Mouse (Mus musculus): ENCODE results near the gene Acvr1c.

The Acvr1c gene

DNA sequence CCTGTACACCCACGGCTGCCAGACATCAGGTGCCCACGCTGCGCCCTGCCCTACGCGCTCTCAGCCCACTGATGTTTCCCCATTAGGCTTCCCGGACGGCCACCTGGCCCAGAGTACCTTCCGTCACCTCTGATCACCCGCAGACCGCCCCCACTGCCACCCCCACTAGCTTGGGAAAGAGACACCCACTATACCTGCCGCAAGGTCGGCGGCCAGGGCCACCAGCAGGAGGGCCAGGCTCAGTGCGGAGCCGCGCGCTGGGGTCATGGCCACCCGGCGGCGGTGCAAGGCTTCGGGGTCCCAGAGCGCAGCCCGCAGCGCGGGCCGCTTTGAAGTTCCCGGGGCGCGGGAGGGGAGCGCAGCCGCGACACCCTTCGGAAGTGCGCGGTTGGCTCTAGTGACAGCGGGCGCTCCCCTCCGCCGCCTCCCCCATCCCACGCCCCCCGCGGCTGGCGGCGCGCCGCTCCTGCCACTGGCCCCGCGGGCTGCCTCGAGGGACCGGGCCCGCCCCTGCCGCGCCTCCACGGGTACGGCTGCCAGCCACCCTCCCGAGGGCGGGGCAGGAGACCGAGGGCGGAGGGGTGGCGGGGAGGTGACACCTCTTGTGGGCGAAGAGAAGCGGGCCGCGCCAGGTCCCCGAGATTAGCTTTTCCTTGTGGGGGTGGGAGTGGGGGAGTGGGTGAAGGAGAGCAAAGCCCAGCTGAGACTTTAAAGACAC lies at the start of gene Acvr1c:
TSS of gene Acvr1c (minus strand) at position 482 of the 718 bp plus-strand sequence.
- DNase-seq (ENCODE audit: extremely low read depth, low read depth): no peak

GRCm38 (mm10) chr2:58403481-58403880 lies 45.8 kb upstream of the Acvr1c start:
- DNase-seq (ENCODE audit: extremely low read depth, low read depth): no peak

- DNase-seq (ENCODE audit: extremely low read depth, low read depth): no peak
These were observed 30.9 kb upstream of the Acvr1c start for GRCm38 (mm10) chr2:58388601-58389000.

- no peak for DNase-seq (ENCODE audit: extremely low read depth, low read depth)
These were observed 22.3 kb upstream of the Acvr1c start for GRCm38 (mm10) chr2:58380020-58380419.

GRCm38 (mm10) chr2:58379475-58379874 lies 21.8 kb upstream of the Acvr1c start:
- DNase-seq (ENCODE audit: extremely low read depth, low read depth): no peak

GRCm38 (mm10) chr2:58377417-58378130 lies 19.9 kb upstream of the Acvr1c start:
- DNase-seq (ENCODE audit: extremely low read depth, low read depth): no peak

- no peak for DNase-seq (ENCODE audit: extremely low read depth, low read depth)
These were observed 8.5 kb upstream of the Acvr1c start for GRCm38 (mm10) chr2:58366196-58366595.

DNA sequence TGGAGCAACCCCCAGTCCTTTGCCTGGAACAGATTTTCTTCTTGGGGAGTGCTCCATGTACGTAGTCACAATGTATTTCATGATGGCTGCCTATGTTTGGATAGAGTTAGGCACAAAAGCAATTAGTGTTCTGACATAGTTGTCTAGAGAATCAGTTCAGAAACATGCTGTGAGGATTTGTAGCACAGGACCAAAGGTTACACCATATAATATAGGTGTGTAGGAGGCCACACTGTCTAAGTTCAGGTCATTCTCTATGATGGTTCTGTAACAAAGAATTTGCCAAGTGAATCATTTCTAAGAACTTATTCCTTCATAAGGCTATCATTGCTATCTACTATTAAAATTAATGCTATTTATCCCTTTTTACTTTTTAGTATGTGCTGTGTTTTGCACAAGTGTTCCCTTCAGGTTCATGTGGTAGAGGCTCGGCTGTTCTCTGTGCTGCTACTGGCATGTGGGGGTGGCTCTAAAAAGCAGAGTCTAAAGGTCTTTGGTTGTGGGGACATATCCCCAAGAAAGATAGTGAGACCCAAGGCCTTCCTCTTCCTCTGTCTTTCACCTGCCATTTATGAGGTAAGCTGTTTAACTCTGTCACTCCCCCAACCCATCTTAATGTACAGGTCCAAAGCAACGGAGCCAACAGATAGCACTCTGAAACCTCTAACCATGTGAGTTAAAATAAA lies 3.8 kb upstream of the Acvr1c start:
- no peak for DNase-seq (ENCODE audit: extremely low read depth, low read depth)

- no peak for DNase-seq (ENCODE audit: extremely low read depth, low read depth)
These were observed 401 bp upstream of the Acvr1c start for GRCm38 (mm10) chr2:58358132-58358460.

GRCm38 (mm10) chr2:58357068-58357413 lies 654 bp downstream of the Acvr1c start:
- no peak for DNase-seq (ENCODE audit: extremely low read depth, low read depth)

- DNase-seq (ENCODE audit: extremely low read depth, low read depth): no peak
These were observed 3.3 kb downstream of the Acvr1c start for GRCm38 (mm10) chr2:58354389-58354788.

DNA sequence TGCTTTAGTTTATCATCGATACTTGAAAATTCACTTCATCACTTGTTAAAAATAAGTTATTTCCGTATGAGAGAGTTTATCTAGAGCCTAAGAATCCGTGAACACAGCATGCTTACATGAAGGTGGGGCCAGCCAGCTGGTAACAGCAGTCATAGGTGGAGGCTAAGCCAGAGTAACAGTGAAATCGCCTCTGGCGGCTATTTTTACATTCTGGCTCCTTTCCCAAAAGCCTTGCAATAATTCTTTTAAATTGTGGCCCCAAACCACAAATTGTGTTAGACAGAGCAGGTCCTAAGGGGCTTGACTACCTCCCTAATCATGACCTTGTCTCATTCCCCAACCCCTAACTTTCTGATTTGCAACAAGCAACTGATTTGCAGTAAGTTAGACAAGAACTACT lies 4.8 kb downstream of the Acvr1c start:
- no peak for DNase-seq (ENCODE audit: extremely low read depth, low read depth)

DNA sequence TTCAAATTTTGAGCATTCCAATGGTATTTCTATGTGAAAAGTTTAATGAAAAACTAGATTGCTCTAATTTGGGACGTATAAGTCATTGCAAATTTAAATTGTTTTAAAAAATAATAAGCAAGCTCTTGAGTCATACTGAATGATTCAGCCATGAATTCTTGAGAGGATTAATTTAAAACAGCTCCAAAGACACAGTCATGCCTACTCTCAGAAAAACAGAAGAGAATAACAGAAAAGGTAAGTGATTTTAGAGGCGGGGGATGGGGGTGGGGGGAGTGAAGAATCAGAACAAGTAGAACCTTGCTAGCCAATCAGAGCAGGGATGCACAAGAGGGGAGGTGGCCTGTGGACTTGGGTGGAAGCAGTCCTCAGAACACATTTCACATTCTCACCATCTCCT lies 7.0 kb downstream of the Acvr1c start:
- no peak for DNase-seq (ENCODE audit: extremely low read depth, low read depth)

DNA sequence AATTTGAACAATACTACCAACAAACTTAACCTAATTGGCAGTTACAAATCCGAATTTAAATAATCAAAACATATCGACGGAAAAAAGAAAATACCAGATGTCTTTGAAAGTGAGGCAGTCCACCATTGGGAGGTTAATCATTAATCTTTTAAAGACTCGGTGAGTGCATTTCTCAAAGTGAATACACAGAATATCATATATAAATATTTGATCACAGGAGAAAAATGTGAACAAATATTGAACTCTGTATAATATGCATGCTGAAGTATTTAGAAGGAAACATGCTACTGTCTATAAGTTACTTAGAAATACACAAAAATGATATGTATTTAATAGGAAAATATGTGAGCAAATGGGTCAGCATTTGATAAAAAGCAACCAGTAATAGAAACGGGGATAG lies 21.0 kb downstream of the Acvr1c start:
- DNase-seq (ENCODE audit: extremely low read depth, low read depth): no peak

- no peak for DNase-seq (ENCODE audit: extremely low read depth, low read depth)
These were observed 28.1 kb downstream of the Acvr1c start for GRCm38 (mm10) chr2:58329589-58329988.

DNA sequence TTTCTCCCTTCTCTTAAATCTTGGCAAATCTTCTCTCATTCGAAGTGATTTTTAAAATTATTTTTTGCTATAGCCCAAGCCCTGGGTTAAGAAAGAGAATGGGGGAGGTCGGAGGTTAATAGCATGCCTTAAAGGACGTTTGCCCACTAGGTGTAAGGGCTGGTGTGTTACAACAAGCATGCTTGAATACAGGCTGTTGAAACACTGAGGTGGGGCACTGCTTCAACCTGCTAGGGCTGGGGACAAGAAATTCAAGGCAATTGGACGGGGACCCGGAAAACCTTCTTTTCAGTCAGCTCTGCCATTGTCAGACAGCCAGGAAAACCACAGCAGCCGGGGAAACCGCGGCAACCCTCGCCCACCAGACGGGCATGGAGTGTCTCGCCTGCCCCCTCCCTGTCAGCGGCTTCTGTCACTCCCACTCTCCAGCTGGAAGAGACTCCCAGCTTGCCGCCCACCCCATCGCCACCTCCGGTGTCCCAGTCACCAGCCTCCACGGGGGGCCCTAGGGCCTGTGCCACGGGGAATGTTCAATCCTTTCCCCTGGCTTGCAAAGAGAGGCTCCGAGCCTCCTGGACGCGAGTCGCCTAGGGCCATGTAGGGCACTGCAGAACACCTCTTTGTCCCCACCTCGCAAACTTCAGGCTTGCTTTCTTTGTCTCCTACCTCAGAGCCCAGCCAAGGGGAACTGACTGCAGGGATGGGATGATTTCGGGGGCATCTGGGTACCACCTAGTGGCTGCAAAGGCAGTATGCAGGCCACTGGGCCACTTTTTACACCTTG lies 33.4 kb downstream of the Acvr1c start:
- no peak for DNase-seq (ENCODE audit: extremely low read depth, low read depth)

DNA sequence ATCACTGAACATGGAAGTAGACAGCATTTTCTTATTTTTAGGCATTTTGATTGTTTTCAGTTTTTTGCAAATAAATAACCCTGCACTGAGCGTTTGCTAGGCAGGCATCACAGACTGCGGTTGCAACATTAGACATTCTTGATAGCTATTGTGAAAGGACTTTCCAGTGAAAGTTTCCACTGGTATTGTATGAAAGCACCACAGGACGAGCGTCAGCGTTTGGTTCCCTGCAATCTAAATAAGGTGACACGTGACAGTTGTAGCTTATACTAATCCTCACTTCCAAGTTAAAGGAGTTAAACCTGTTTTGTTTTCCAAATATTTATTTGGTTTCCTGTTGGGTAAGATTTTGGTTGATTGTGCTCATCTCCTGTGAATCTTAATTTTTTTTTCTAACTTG lies 34.4 kb downstream of the Acvr1c start:
- DNase-seq (ENCODE audit: extremely low read depth, low read depth): no peak

- no peak for DNase-seq (ENCODE audit: extremely low read depth, low read depth)
These were observed 41.5 kb downstream of the Acvr1c start for GRCm38 (mm10) chr2:58316186-58316585.

DNA sequence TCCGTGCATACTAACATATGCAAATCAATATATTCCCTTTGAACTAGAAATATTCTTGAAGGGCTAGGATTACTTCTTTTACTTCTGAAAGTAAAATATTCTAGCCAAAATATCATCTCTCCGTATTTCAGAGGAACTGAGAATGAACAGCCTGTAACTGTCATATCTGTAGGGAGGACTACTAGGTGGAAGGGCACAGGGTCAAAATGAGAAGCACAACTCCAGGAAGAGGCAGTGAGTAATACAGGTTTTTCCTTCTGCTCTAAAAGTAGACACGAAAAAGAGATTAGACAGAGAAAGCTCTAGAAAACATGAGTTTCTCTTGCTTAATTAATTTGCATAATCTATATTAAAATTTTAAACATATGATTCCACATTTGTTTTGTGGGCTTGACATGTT lies 48.0 kb downstream of the Acvr1c start:
- DNase-seq (ENCODE audit: extremely low read depth, low read depth): no peak

GRCm38 (mm10) chr2:58304450-58304849 lies 53.2 kb downstream of the Acvr1c start:
- DNase-seq (ENCODE audit: extremely low read depth, low read depth): no peak

GRCm38 (mm10) chr2:58289759-58290431 lies 67.8 kb downstream of the Acvr1c start:
- no peak for DNase-seq (ENCODE audit: extremely low read depth, low read depth)
